Mouse (Mus musculus) left cerebral cortex, postnatal 4 days (tissue): ENCODE data around the gene Nme7. TPM values are rescaled to one million over a fixed set of nuclear protein-coding genes. Genes with fewer than 3 reads are reported as not detected.

Experiments
- DNase-seq: peaks from one replicate; pipeline ENCODE4 v3.0.0-alpha.2; 2022
- intact Hi-C: fragments of 180-260 bp; cut with DNase I; formaldehyde crosslinking; loops from one replicate; pipeline ENCODE4 v1.15.1; 2025
- total RNA-seq, 2 experiments: library from RNA; stranded (reverse); gene quantifications; 2 replicates each; pipeline ENCODE4 v1.2.3; 2021

Nme7 gene
- total RNA-seq = 10 to 100 TPM; 21.5 to 24.4 TPM

DNA sequence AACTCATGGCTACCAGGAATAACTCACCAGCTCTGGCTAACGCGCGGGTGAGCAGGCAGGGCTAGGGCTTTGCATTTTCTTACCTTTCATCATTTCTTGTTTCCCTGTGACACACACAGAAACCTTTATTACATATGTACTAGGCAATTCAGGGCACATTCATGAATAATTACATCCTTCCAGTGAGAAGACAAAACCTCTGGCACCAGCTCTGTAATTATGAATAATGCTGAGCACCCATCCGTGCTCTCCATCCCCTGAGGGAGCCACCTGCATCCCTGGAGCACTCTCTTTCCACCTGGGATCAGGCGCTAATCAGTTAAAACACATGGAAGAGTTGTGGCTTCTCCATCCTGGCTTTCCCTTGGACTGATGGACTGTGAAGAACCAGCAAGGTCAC lies at the start of gene Nme7:
TSS of gene Nme7 (plus strand) at position 301 of the 400 bp plus-strand sequence.
- DNase-seq = no peak
- intact Hi-C loops = no loop called here

DNA sequence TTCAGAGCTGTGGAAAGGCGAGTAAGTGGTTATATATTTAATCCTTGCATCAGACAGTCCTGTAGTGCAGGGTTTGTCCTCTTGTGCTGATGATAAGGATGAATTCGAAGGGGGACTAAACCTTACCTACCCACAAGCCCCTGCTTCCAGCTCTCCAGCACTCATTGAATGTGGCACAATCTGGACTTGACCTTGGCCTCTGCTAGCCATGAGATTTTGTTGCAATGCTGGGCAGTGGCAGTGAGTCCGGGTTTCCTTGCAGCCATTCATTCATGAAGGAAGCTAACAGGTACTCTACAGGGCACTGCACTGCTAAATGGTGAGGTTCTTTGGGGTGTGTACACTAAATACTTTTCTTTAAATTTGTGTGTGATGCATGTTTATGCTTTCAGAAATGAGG lies 49.1 kb upstream of the Nme7 start:
- DNase-seq = no peak
- intact Hi-C loops = no loop called here

DNA sequence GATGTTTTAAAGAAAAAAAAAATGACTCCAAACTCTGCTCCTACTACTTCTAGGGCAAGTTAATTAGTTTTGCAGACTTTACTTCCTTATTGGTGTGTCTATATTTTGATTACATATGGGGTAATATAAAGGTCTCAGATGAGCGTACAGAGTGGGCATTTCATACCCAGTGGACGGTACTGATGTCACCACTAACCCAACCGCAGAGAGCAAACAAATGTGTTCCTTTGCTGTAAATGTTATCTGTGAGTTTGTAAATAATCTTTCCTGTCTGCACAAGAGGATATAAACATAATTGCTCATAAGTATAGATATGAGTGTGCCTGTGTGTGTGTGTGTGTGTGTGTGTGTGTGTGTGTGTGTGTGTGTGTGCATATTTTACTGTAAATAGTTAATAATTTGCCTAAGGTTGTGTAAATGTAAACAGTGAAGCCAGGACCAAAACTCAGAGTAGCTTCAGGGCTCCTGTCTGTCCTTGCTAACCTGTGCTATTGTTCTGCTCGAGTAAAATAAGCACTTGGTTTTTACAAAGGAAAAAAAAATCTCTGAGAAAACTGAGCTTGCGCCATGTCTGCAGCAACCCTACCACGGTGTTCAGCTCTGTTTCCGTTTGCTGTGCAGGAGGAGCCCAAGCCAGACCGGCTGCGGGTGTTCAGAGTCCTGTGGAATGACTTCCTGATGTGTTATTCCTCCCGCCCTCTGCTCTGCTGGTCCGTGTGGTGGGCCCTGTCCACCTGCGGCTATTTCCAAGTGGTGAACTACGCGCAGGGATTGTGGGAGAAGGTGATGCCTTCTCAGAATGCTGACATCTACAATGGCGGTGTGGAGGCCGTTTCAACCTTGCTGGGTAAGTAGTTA lies 43.5 kb upstream of the Nme7 start:
- intact Hi-C loops = no loop called here
- no peak for DNase-seq

DNA sequence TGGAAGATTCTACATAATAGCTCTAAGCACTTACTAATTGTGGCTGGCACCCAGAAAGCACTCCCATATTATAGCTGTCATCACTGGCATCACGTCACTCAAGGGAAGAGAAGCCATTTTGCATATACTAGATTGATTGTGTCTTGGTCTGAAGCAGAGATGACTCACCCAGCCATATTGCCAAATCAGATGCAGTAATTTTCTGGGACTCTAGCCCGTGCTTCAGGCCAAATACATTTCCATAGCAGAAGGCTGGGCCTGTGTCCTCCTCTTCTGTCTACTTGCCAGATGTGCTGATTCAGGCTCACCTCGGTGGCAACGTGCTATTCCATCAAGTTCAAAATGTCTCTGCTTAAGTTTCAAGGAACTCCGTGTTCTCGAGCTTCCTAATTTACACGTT lies 42.4 kb upstream of the Nme7 start:
- intact Hi-C loops = no loop called here
- no peak for DNase-seq

DNA sequence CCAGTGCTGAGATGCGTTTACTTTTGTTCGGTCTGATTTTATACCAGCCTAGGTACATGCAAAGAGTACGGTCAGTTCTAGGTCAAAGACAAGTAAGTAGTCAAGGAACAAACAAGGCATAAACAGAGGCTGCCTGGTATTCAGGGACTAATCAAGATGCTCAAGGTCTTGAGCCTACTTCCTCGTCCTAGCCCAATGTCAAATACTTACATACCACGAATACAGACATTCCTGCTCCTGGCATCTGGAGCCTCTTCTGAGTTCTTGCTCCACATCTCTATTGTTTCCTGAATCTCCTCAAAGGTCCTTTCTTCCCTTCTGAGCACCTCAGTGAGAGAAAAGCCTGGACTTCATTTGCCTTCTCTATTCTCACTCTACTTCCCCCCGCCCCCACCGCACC lies 33.0 kb upstream of the Nme7 start:
- intact Hi-C loops = no loop called here
- no peak for DNase-seq

DNA sequence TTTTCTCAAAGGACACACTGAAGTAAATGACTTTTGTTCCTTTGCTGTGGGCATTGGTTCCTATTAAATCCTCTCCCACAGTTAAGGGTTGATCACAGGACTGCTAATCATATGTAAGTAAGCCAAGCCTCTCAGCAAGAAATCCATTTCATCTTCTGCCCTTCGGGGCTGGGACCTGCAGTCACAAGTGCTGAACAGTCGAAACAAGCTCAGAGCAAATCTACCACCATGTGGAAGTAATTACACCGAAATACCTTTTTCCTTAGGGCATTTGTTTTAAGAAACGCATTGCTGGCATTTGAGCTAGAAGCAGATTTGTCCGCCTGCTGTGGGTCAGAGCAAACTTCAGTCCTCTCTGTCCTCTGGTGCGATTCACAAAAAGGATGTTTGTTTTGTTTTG lies 30.3 kb upstream of the Nme7 start:
- DNase-seq = no peak
- intact Hi-C loops = no loop called here

DNA sequence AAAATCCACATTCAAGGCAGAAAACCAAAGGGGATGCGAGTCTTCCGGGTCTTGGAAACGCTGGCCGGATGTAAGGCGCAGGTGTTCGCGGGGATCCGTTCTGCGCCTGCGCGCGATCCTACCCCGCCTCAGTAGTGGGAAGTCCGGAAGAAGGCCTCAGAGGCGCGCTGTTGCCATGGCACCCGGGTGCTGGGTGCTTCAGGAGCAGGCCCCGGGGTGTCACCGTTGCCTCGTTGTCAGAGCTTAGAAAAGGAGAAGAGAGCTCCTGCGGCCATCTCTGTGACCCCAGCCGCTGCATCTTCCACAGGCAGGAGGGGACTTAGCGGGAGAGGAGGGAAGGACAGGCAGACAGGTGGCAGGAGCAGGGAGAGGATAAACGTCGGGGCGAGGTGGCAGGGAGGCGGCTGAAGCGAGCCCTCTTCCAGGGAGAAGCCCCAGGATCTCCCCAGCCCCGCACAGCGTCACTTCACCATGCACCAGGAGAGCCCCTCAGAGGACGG lies 28.4 kb upstream of the Nme7 start, which contains the start of gene Ccdc181:
TSS of gene Ccdc181 (plus strand) at position 131 of the 500 bp plus-strand sequence.
- DNase-seq = peak; percentile 96

DNA sequence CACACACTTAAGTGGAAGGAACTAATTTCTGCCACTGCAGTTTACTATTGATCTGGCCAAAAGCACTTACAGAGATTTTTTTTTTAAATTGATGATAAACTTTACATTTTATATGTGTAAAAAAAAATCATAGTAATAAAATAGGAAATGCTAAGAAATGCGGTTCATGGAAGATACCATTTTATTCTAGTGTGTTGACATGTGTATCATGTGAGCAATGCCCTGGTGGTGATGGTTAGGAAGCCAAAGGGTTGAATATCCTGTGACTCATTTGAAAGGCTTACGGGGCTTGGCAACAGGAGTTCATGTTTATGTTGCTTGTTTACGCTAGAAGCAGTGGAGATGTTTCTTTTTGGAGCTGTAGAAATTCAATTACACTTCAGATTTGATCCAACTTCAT lies 27.4 kb upstream of the Nme7 start:
- DNase-seq = no peak
- intact Hi-C loops = no loop called here

More for the DNA sequence above, 28.4 kb upstream of the Nme7 start, which contains the start of gene Ccdc181:
- intact Hi-C loops = no loop called here

DNA sequence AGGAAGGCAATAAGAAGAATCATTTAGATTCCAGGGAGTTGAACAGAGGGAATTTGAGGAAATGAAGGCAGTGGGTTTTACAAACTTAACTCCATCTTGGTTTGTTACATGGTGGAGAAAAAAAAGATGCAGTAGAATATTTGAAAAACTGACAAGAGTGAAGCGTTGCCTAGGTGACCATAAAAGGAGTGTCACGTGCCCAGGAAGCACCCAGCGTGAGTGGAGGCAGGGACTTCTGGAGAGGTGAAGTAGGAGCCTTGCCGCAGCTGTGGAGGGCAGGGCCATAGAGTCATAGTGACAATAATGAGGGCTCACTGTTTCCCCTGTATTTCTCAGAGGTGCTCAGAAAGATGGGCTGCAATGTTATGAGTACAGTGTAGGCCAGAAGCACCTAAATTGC lies 24.6 kb upstream of the Nme7 start:
- no peak for DNase-seq
- intact Hi-C loops = no loop called here

DNA sequence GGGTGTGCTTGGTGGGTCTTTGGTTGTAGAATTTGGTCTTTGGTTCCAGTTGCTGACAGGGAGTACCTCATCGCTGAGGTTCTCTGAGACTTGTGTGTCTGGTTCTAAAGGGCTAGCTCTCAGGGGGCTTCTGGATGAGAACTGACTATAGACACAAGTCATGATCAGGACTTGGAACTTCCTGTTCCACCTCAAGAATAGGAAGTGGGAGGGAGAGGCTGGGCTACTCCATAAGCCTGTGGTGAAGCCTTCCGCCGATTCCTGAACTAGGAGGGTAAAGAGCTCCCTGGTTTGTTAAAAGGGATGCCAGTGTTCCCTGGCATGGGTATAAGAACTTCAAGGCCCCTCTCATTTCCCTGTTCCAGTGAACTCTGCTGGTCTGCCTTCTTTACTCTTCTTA lies 19.9 kb upstream of the Nme7 start:
- DNase-seq = no peak
- intact Hi-C loops = no loop called here

DNA sequence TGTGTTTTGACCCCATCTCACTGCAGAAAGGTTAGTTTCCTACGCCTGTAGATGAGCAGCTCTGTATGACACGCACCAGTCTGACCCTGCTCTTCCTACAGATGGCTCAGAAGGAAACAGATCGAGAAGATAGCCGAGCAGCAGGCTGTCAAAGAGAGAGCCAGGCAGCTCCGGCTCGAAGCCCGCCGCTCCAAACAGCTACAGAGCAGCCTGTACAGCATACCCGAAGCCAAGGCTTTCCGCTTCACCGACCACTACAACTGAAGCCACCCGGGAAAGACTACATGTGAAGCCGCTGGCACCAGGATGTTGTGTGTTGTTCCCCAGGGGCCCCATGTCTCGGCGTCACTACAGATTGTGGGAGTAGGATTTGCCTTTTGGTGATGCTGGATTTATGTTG lies 16.5 kb upstream of the Nme7 start:
- intact Hi-C loops = no loop called here
- DNase-seq = peak; percentile 78

DNA sequence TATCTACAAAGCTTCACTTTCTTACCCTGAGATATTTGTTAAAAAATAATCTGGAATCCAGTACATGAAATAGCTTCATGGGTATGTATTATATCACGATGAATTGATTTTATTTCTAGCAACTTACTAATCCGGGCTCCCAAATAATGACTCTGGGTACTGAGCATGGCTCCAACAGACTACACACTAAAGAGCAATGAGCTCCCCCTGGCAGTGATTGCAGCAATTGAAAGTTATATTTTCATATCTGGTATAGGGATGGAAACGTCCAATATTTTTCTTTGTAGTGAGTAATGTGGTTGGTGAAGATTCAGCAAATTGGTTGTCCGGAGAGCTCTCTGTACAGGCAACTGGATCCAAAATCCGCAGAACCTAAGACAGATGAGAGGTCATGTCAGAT lies 11.9 kb upstream of the Nme7 start:
- DNase-seq = no peak
- intact Hi-C loops = no loop called here

DNA sequence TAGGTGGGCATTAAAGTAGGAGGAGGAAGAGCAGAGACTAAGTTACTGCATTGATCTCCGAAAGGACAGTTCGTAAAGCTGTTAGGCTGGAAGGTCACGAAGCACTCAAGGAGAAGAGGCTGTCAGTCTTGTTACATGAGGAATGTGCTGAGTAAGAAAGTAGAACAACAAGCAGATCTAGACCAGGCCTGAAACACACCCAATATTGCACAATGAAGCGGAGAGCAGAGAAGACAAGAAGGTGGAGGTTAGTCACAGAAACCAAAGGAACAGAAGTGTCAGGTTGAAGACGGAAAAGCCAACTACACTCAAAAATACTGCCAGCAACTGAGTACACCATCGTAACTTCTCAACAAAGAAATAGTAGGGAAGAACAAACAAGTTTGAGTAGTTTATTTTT lies 9.8 kb upstream of the Nme7 start:
- DNase-seq = no peak
- intact Hi-C loops = no loop called here

DNA sequence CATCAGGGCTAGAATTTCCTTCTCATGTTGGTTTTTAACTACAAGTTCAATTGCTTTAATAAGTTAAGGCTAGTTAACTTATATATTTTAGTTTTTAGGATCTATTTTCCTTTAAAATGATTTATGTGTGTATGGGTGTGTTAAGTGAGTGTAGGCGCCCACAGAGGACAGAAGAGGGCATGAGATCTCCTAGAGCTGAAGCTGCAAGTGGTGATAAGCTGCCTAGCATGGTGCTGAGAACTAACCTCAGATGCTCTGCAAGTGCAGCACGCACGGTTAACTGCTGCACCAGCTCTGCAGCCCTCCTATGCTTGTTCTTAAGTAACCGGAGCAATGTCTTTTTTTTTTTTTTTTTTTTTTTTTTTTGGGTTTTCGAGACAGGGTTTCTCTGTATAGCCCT lies 7.4 kb upstream of the Nme7 start:
- no peak for DNase-seq
- intact Hi-C loops = no loop called here

DNA sequence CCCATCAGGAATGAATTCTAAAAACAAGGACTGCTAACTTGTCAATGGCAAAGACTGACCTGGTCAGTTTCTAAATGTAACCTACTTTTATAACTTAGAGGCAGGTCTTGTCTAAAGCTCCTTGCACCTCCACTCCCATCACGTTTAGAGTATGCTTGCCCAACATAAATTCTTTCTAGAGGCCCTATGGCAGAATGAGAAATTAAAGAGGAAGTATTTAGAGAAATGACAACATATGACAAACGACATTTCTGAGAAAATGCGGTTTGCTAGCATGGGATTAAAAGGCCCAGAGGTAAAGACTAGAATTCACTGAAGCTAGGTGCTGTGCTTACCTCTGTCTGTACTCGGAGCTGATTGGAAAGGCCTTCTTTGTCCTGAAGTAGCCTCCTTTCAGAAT lies 2.0 kb upstream of the Nme7 start:
- intact Hi-C loops = no loop called here
- DNase-seq = no peak

DNA sequence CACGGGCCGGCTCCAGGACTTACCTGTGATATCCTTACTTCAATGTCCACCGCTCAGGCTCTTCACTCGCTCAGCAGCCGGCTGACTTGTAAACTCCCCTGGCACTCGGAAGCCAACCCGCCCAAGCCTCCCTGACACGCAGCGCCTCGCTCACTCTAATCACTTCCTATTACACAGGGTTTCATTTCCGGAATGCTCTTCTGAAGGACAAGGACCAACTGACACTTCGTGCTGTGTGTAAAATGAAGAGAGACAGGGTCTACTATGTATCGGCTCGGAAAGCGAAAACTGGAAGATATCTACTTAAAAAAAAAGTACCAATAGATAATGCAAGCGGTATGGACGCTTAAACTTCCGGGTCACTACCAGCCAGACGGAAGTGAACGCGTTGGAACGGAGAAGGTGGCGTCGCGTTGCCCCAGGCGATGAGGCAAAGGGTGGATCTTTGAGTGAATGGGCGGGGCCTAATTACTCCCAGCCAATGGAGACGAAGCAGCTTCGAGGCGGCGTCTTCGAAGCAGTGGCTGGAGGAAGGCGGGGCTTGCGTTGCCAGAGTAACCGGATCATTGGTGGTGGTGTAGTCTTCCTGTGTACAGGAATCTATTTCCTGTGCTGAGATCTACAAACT lies 3.3 kb downstream of the Nme7 start, which contains the start of gene Blzf1:
TSS of gene Blzf1 (minus strand) at position 366 of the 628 bp plus-strand sequence.
- intact Hi-C loops = no loop called here
- DNase-seq = peak; percentile 98

DNA sequence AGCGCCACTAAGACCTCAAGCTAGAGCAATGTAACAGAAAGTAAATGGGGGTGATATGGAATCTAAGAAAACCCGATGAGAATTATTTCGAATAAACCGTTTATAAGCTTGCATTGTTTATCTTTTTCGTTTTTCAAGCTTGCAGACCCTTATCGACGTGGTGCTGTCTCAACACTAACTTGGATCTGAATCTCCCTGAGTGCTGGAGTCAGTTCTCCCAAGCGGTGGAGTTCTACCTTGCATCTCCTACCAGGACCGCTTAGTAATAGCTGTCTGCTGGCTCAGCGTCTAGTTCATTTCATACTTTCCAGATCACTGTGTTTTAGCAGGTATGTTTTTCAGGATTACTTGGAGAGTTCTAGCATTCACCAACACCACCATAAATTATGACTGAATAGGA lies 4.0 kb downstream of the Nme7 start:
- intact Hi-C loops = no loop called here
- DNase-seq = no peak

DNA sequence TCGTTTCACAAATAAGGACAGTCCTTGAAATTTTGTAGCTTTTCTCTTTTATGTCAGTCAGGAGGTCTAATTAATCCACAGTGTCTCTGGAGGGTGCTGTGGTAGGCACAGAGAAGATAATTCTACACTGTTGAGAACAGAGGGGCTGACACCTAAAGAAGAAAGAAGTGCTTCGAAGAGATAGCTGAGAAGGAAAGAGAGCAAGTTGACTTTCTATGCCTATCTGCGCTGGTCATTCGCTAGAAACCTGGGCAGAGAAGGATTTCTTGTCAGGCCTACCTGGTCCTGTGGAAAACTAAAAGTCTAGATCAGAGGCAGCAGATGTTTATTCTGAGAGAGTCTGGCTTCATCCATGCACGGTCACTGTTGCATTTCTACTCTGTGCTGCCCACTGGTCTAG lies 10.2 kb downstream of the Nme7 start:
- intact Hi-C loops = no loop called here

DNA sequence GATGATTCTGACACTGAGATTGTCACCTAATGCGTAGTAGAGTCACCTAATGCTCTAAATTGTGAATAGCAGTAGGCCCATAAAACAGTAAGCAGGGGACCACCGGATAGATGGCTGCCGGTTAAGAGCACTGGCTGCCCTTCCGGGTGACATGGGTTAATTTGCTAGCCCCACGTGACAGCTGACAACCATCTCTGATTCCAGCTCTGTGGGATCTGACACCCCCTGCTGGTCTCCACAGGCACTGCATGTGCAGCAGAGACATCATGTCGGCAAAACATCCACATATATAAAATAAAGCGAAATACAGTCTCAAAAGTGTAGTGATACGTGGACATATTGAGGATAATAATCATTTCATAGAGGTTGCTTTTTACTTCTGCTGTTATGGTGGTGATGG lies 11.3 kb downstream of the Nme7 start:
- intact Hi-C loops = loop anchor here (5.0 kb wide), 3 partner anchors 127 to 807 kb away; no protein-coding TSS in a partner anchor
- peak; percentile 39 for DNase-seq

More for the DNA sequence above, 10.2 kb downstream of the Nme7 start:
- DNase-seq = no peak

DNA sequence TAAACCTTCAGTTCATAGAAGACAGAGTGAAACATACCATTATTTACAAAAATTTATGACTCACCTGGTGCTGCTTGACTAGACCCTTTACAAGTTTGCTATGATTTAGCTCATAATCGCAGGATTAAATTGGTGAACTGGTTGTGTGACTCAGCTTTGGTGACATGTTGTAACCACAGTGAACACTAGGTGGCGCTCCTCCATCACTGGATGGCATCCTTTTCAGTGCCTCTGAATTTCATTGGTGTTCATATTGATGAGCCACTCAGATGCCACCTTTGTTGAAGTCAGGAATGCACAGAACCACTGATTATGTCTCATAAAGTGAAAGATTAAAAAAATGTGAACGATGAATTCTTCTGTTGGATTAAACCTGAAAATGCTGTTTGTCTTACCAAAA lies 12.8 kb downstream of the Nme7 start:
- DNase-seq = peak; percentile 75
- intact Hi-C loops = loop anchor here (5.0 kb wide), 3 partner anchors 126 to 806 kb away; no protein-coding TSS in a partner anchor

DNA sequence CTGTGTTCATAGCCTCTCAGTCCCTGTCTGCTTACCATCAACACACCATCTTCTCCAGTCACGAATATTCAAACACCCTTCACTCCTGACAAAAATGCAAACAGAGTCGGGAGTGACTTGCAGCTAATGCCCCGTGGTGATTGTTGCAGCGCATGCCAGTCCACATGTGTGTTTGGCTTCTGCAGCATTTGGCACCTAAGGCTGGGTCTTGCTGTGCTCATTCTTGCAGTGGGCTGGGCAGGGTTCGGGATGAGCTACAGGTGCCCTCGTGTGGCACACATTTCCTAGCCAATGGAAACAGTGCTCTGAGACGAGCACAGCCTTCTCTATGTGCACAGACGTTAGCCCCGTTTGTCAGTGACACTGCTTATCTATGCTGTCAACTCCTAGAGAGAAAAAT lies 13.3 kb downstream of the Nme7 start:
- DNase-seq = no peak
- intact Hi-C loops = loop anchor here (5.0 kb wide), 3 partner anchors 125 to 805 kb away; no protein-coding TSS in a partner anchor

DNA sequence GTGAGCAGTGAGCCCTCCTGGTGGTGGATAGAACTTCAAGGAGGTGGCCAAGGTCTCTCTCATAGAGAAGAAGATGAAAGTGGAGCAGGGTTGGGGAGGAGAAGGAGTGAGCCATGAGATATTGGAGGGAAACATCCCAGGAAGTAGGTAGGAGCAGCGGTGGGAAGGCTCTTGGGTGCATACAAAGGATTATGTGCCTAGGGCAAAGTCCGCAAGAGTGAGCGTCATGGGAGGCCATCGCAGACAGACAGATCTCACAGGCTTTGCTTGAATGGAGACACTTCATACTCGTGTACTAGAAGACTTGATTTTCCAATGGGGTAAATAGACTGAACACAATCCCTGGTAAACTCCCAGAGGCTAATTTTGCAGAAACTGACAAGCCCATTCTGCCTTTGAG lies 14.6 kb downstream of the Nme7 start:
- no peak for DNase-seq
- intact Hi-C loops = loop anchor here (5.0 kb wide), 3 partner anchors 124 to 804 kb away; no protein-coding TSS in a partner anchor
